Mouse (Mus musculus) olfactory bulb, adult 2 months (tissue): ENCODE measurements around the gene Igf2bp3.

ENCODE experiments used
- CTCF ChIP-seq: fragments of 200-500 bp; IDR thresholded peaks from 2 replicates; pipeline ENCODE4 v1.5.1; 2012; ENCODE audit warnings: low read depth, mild to moderate bottlenecking, low read length, moderate library complexity; ENCODE audit not compliant: insufficient read depth
- POLR2A ChIP-seq: fragments of 200-500 bp; IDR thresholded peaks from 2 replicates; pipeline ENCODE4 v1.6.1; 2012; ENCODE audit warnings: mild to moderate bottlenecking, low read depth, low read length, moderate library complexity; ENCODE audit not compliant: insufficient read depth

DNA sequence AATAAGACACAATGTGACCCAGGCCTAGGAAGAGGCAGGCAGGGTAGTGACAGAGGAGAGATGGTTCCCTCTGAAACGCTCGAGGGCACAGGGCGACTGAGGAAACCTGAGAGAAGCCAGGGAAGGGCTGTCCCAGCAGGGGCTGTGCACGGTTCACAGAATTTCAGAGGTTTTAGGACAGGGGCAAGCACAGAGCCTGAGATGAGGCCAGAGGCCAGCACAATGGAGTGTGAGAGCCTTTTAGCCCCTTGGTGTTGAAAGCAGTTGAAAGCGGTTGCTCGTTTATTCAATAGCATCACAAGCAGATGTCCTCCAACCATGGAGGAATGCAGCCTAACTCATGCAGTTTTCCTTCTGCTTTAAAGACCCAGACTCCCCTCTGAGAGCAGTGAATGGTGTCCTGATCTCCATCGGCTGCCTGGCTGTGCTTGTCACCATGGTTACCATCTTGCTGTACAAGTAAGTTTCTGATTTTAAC, 159.5 kb downstream of the Igf2bp3 start:
- TF ChIP-seq POLR2A (no peak), CTCF (no peak)
